20 mouse cellular contexts compared by ENCODE assay signal in genomic region chr3:83709531-83709930, GRCm38 (mm10). TPM values are rescaled to one million over a fixed set of nuclear protein-coding genes. Genes with fewer than 3 reads are reported as not detected.
DNase-seq lines count a peak whose midpoint lies in the region; ATAC-seq and TF ChIP-seq lines count a peak whose summit lies in the region.
"Had no signal": no experiment of that assay in that cellular context is flagged by ENCODE, and none has a peak within 500 bp of the region (broad histone marks: within the 10 kb centered on the region; RNA-seq: fewer than 3 reads in every experiment).

No protein-coding gene starts in this region.

- no peak for TF ChIP-seq EP300 in lung, postnatal 0 days (IDR thresholded peaks at IDR 0.05)
- TF ChIP-seq EP300 in liver, embryonic 14.5 days (IDR thresholded peaks at IDR 0.05; ENCODE audit: low read depth): 0 out of 2 replicates have a peak, but pooled peaks have one; percentile 20

- no peak overlapping the region for H3K4me2 ChIP-seq in heart, embryonic 12.5 days
- no peak overlapping the region for H3K4me2 ChIP-seq in lung, embryonic 14.5 days
- H3K4me2 ChIP-seq in lung, postnatal 0 days (replicated peaks; ENCODE audit: low read depth, low read length): no peak overlapping the region
- no peak overlapping the region for H3K4me2 ChIP-seq in liver, embryonic 14.5 days (ENCODE audit: low read depth)
- H3K4me2 ChIP-seq: embryonic facial prominence, embryonic 13.5 days; forebrain, embryonic 12.5 days; heart, embryonic 15.5 days; hindbrain, embryonic 13.5 days had no signal

- H3K4me1 ChIP-seq in heart, embryonic 12.5 days (replicated peaks): peaks cover 12% of the 10 kb centered on the region; the same call in 1 of the 2 replicates
- peaks cover 16% of the 10 kb centered on the region for H3K4me1 ChIP-seq in lung, embryonic 14.5 days (ENCODE audit: insufficient read depth)
- no peaks in the 10 kb centered on the region for H3K4me1 ChIP-seq in lung, postnatal 0 days (ENCODE audit: insufficient read depth, low read depth, low read length)
- H3K4me1 ChIP-seq in liver, embryonic 14.5 days (replicated peaks; ENCODE audit: control insufficient read depth in 2 of 2, insufficient read depth in 2 of 2, low read length in 1 of 2): peaks cover 0 to 4% of the 10 kb centered on the region in 2 experiments; a peak in 1 of 4 replicates

- H3K27ac ChIP-seq in heart, embryonic 12.5 days (ENCODE audit: poor library complexity, severe bottlenecking): no peak overlapping the region
- H3K27ac ChIP-seq in lung, embryonic 14.5 days (ENCODE audit: low read depth): peak overlapping the region; percentile 26; the same call in 1 of the 2 replicates
- H3K27ac ChIP-seq in lung, postnatal 0 days (ENCODE audit: low read length): no peak overlapping the region
- H3K27ac ChIP-seq in liver, embryonic 14.5 days: no peak overlapping the region
- H3K27ac ChIP-seq: embryonic facial prominence, embryonic 13.5 days; forebrain, embryonic 12.5 days; heart, embryonic 10.5 days; heart, embryonic 15.5 days; hindbrain, embryonic 13.5 days had no signal

- H3K4me3 ChIP-seq in heart, embryonic 12.5 days: no peak overlapping the region
- H3K4me3 ChIP-seq in lung, embryonic 14.5 days (ENCODE audit: low read depth, low read length): no peak overlapping the region
- H3K4me3 ChIP-seq in lung, postnatal 0 days (ENCODE audit: low read depth, low read length): no peak overlapping the region
- no peak overlapping the region for H3K4me3 ChIP-seq in liver, embryonic 14.5 days (ENCODE audit: insufficient read depth in 1 of 2, low read depth in 2 of 2, low read length in 2 of 2)
- H3K4me3 ChIP-seq: embryonic facial prominence, embryonic 13.5 days; forebrain, embryonic 12.5 days; heart, embryonic 10.5 days; heart, embryonic 15.5 days; hindbrain, embryonic 13.5 days had no signal

- TF ChIP-seq CTCF in lung, embryonic 14.5 days (IDR thresholded peaks at IDR 0.05; ENCODE audit: low read depth): no peak
- no peak for TF ChIP-seq CTCF in lung, postnatal 0 days (IDR thresholded peaks at IDR 0.05)
- no peak for TF ChIP-seq CTCF in liver, embryonic 14.5 days (IDR thresholded peaks at IDR 0.05; ENCODE audit: low read depth)

- H3K9ac ChIP-seq in heart, embryonic 12.5 days: no peak overlapping the region
- H3K9ac ChIP-seq in lung, embryonic 14.5 days: no peak overlapping the region
- no peak overlapping the region for H3K9ac ChIP-seq in lung, postnatal 0 days (replicated peaks; ENCODE audit: low read depth)
- H3K9ac ChIP-seq in liver, embryonic 14.5 days (replicated peaks): no peak overlapping the region
- H3K9ac ChIP-seq: embryonic facial prominence, embryonic 13.5 days; forebrain, embryonic 12.5 days; heart, embryonic 15.5 days; hindbrain, embryonic 13.5 days had no signal

- 38% methylated on average over 1 of the region's 1 CpGs for WGBS in heart, embryonic 12.5 days
- WGBS in lung, embryonic 14.5 days: 34% methylated on average over 1 of the region's 1 CpGs
- WGBS in lung, postnatal 0 days: 28% methylated on average over 1 of the region's 1 CpGs
- WGBS in liver, embryonic 14.5 days (ENCODE audit: insufficient replicate concordance): 7% methylated on average over 1 of the region's 1 CpGs

- no peaks in the 10 kb centered on the region for H3K9me3 ChIP-seq in heart, embryonic 12.5 days (replicated peaks)
- no peaks in the 10 kb centered on the region for H3K9me3 ChIP-seq in lung, embryonic 14.5 days (ENCODE audit: low read depth, low read length)
- no peaks in the 10 kb centered on the region for H3K9me3 ChIP-seq in lung, postnatal 0 days (ENCODE audit: low read length)
- no peaks in the 10 kb centered on the region for H3K9me3 ChIP-seq in liver, embryonic 14.5 days (ENCODE audit: control insufficient read depth, low read length)
- H3K9me3 ChIP-seq: embryonic facial prominence, embryonic 13.5 days; forebrain, embryonic 12.5 days; heart, embryonic 10.5 days; heart, embryonic 15.5 days; hindbrain, embryonic 13.5 days had no signal

- DNase-seq in heart, adult 11 months: peak; percentile 63
- DNase-seq in lung, embryonic 14.5 days: no peak
- DNase-seq in lung, postnatal 0 days (ENCODE audit: low spot score): no peak
- peak; percentile 39 for DNase-seq in MEL-GATA-1-ER (ENCODE audit: extremely low read depth, low read depth)
- no peak for DNase-seq in liver, embryonic 14.5 days (ENCODE audit: low read depth in 3 of 3, low spot score in 3 of 3)
- no peak for DNase-seq in layer of hippocampus, adult 9-10 months (ENCODE audit: low spot score)
- DNase-seq: adrenal gland, postnatal 14 days; cerebellum, adult 11-12 months; cerebellum, adult 9-10 months; cerebellum, postnatal 25 days; heart, postnatal 14 days had no signal

- H3K36me3 ChIP-seq in heart, embryonic 12.5 days: no peaks in the 10 kb centered on the region
- H3K36me3 ChIP-seq in lung, embryonic 14.5 days (ENCODE audit: insufficient read depth): no peaks in the 10 kb centered on the region
- H3K36me3 ChIP-seq in lung, postnatal 0 days (ENCODE audit: insufficient read depth, low read length): no peaks in the 10 kb centered on the region
- no peaks in the 10 kb centered on the region for H3K36me3 ChIP-seq in liver, embryonic 14.5 days (replicated peaks; ENCODE audit: control insufficient read depth, insufficient read depth, low read depth)
- H3K36me3 ChIP-seq: embryonic facial prominence, embryonic 13.5 days; forebrain, embryonic 12.5 days; heart, embryonic 10.5 days; heart, embryonic 15.5 days; hindbrain, embryonic 13.5 days had no signal

- ATAC-seq in heart, embryonic 12.5 days (ENCODE audit: insufficient number of reproducible peaks, low FRiP score): no peak
- ATAC-seq in lung, embryonic 14.5 days (ENCODE audit: insufficient read depth): no peak
- no peak for ATAC-seq in lung, postnatal 0 days
- ATAC-seq in liver, embryonic 14.5 days (ENCODE audit: insufficient read depth): no peak
- ATAC-seq: activated CD4-positive, CD25-positive, alpha-beta regulatory T cell, adult 4 months; forebrain, embryonic 16.5 days; Patski had no signal

- no peaks in the 10 kb centered on the region for H3K27me3 ChIP-seq in heart, embryonic 12.5 days (replicated peaks)
- H3K27me3 ChIP-seq in lung, embryonic 14.5 days (ENCODE audit: insufficient read depth, low read length): no peaks in the 10 kb centered on the region
- H3K27me3 ChIP-seq in lung, postnatal 0 days (replicated peaks; ENCODE audit: insufficient read depth, low read length): no peaks in the 10 kb centered on the region
- no peaks in the 10 kb centered on the region for H3K27me3 ChIP-seq in liver, embryonic 14.5 days (ENCODE audit: control insufficient read depth, insufficient read depth, low read length)
- H3K27me3 ChIP-seq: forebrain, embryonic 12.5 days; heart, embryonic 15.5 days; hindbrain, embryonic 13.5 days had no signal

RNA-seq across cellular contexts. Expression of gene Sfrp2, which starts 56.6 kb away (rescaled TPM):
- 141 and 179 TPM in 2 replicates for polyA plus RNA-seq in heart, embryonic 12.5 days (2016; fragmentation: Nextera tagmentation; extraction: Ambion mirVana)
- 87.3 and 92.3 TPM in 2 replicates for polyA plus RNA-seq in lung, embryonic 14.5 days (2014; fragmentation: Nextera tagmentation; extraction: Ambion mirVana)
- 41.8 and 49.0 TPM in 2 replicates for polyA plus RNA-seq in lung, postnatal 0 days (2015; fragmentation: Nextera tagmentation; extraction: Ambion mirVana)
- 1.0 and 1.6 TPM in 2 replicates for polyA plus RNA-seq in liver, embryonic 14.5 days (2012; rRNA removed)
- polyA plus RNA-seq in liver, embryonic 14.5 days (2014; fragmentation: Nextera tagmentation; extraction: Ambion mirVana): 1.2 and 1.7 TPM in 2 replicates

Comparison
In these comparisons a context has a peak if more than half of its experiments do, and no peak if none do; other contexts are left out.
1. DNase-seq: peak in heart, adult 11 months (single experiment) and MEL-GATA-1-ER (single experiment); none in lung, embryonic 14.5 days (single experiment), lung, postnatal 0 days (single experiment), liver, embryonic 14.5 days (0 of 3) and layer of hippocampus, adult 9-10 months (single experiment).
2. RNA of gene Sfrp2, which starts 56.6 kb away (polyA plus RNA-seq): 141 to 179 TPM in heart, embryonic 12.5 days, 87.3 to 92.3 TPM in lung, embryonic 14.5 days and 41.8 to 49.0 TPM in lung, postnatal 0 days; 1.0 to 1.7 TPM in liver, embryonic 14.5 days; every median in the first group is over 10 times any median in the second.